Mouse (Mus musculus): ENCODE measurements around the gene Olfr204. TPM values are rescaled to one million over a fixed set of nuclear protein-coding genes. Genes with fewer than 3 reads are reported as not detected.

The Olfr204 gene
- polyA plus RNA-seq, 1 experiment, result not detected

Other genes starting within 250 kb of the Olfr204 start
- gene Olfr190, start 240.2 kb downstream of the Olfr204 start, polyA plus RNA-seq (2012; ENCODE audit: insufficient read depth, insufficient read length, missing spikeins), result 0.11 TPM in 1 of 2 replicates, not detected in the other
- not detected in 2 replicates for gene Olfr191, start 228.4 kb downstream of the Olfr204 start, polyA plus RNA-seq (2012; ENCODE audit: insufficient read depth, insufficient read length, missing spikeins)
- gene Olfr193, start 206.4 kb downstream of the Olfr204 start, polyA plus RNA-seq (2012; ENCODE audit: insufficient read depth, insufficient read length, missing spikeins), result not detected in 2 replicates
- gene Olfr194, start 197.2 kb downstream of the Olfr204 start, polyA plus RNA-seq (2012; ENCODE audit: insufficient read depth, insufficient read length, missing spikeins), result not detected in 2 replicates
- gene Olfr195, start 171.2 kb downstream of the Olfr204 start, polyA plus RNA-seq (2012; ENCODE audit: insufficient read depth, insufficient read length, missing spikeins), result not detected in 2 replicates
- not detected in 2 replicates for gene Olfr196, start 147.8 kb downstream of the Olfr204 start, polyA plus RNA-seq (2012; ENCODE audit: insufficient read depth, insufficient read length, missing spikeins)
- gene Olfr198, start 114.7 kb downstream of the Olfr204 start, polyA plus RNA-seq (2012; ENCODE audit: insufficient read depth, insufficient read length, missing spikeins), result not detected in 2 replicates
- gene Olfr199, start 98.5 kb downstream of the Olfr204 start, polyA plus RNA-seq (2012; ENCODE audit: insufficient read depth, insufficient read length, missing spikeins), result not detected in 2 replicates
- gene Olfr201, start 45.6 kb downstream of the Olfr204 start, polyA plus RNA-seq (2012; ENCODE audit: insufficient read depth, insufficient read length, missing spikeins), result not detected in 2 replicates
- gene Olfr202, start 31.5 kb downstream of the Olfr204 start, polyA plus RNA-seq (2012; ENCODE audit: insufficient read depth, insufficient read length, missing spikeins), result not detected in 2 replicates
- gene Olfr203, start 19.4 kb downstream of the Olfr204 start, polyA plus RNA-seq (2012; ENCODE audit: insufficient read depth, insufficient read length, missing spikeins), result not detected in 2 replicates
- gene Olfr205, start 12.9 kb upstream of the Olfr204 start, polyA plus RNA-seq (2012; ENCODE audit: insufficient read depth, insufficient read length, missing spikeins), result not detected in 2 replicates
- not detected in 2 replicates for gene Olfr206, start 31.0 kb upstream of the Olfr204 start, polyA plus RNA-seq (2012; ENCODE audit: insufficient read depth, insufficient read length, missing spikeins)
- not detected in 2 replicates for gene Olfr209, start 45.7 kb upstream of the Olfr204 start, polyA plus RNA-seq (2012; ENCODE audit: insufficient read depth, insufficient read length, missing spikeins)
- not detected in 2 replicates for gene Gabrr3, start 89.1 kb upstream of the Olfr204 start, polyA plus RNA-seq (2012; ENCODE audit: insufficient read depth, insufficient read length, missing spikeins)
- 17.1 and 18.0 TPM in 2 replicates for gene Riox2, start 153.5 kb upstream of the Olfr204 start, polyA plus RNA-seq (2012; ENCODE audit: insufficient read depth, insufficient read length, missing spikeins)

Data from bone marrow macrophage, adult 2 months (primary cell).